Mouse (Mus musculus) testis, adult 2 months (tissue): ENCODE measurements around the gene Rgs3.

Source experiments
- CTCF ChIP-seq: fragments of 200-500 bp; IDR thresholded peaks from 2 replicates; pipeline ENCODE4 v1.5.1; 2012; ENCODE audit warnings: low read depth, mild to moderate bottlenecking, inconsistent platforms, low read length, moderate library complexity; ENCODE audit not compliant: control insufficient read depth, insufficient read depth, insufficient replicate concordance
- POLR2A ChIP-seq: fragments of 200-500 bp; IDR thresholded peaks from 2 replicates; pipeline ENCODE4 v1.6.1; 2012; ENCODE audit warnings: low read depth, mild to moderate bottlenecking, inconsistent platforms, low read length, moderate library complexity; ENCODE audit not compliant: control insufficient read depth

DNA sequence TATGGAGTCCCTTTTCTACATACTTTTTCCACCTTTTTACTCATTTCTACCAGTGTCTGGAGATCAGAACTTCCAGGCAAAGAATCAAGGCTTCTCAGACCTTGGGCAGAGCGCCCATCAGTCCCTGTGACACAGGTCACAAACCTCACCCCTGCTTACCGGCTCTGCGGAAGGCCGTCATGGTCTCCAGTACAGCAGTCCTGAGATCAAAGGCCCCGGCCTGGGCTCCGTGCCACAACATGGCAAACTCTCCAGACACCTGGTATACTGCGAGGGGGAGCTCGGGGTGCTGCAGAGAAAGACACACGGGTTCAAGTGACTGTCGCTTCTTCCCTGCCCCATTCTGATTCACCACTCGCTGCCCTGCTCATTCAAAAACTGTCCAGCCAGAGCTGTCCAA, 49.7 kb upstream of the Rgs3 start:
- TF ChIP-seq CTCF, result no peak
- TF ChIP-seq POLR2A, result no peak
